Mouse (Mus musculus) cerebellum, adult 2 months (tissue): ENCODE results near the gene H2afy.

ENCODE experiments used
- CTCF ChIP-seq: fragments of 200-500 bp; IDR thresholded peaks from 2 replicates; pipeline ENCODE4 v1.5.1; 2011; ENCODE audit warnings: low read depth, mild to moderate bottlenecking, control low read depth, low read length, moderate library complexity, borderline replicate concordance; ENCODE audit not compliant: insufficient read depth
- POLR2A ChIP-seq: fragments of 200-500 bp; IDR thresholded peaks from 2 replicates; pipeline ENCODE4 v1.6.1; 2011; ENCODE audit warnings: low read length, control low read depth, borderline replicate concordance; ENCODE audit not compliant: insufficient read depth

GRCm38 (mm10) chr13:56136200-56136599, at the start of gene H2afy:
- no peak for TF ChIP-seq POLR2A
- TF ChIP-seq CTCF: no peak
